Comparison of ENCODE assay signal across 9 mouse cellular contexts in genomic region chr11:58102581-58103343, GRCm38 (mm10). TPM values are rescaled to one million over a fixed set of nuclear protein-coding genes. Genes with fewer than 3 reads are reported as not detected.
DNase-seq lines count a peak whose midpoint lies in the region; ATAC-seq lines count a peak whose summit lies in the region.
"Had no signal": no experiment of that assay in that cellular context is flagged by ENCODE, and none has a peak within 500 bp of the region (broad histone marks: within the 10 kb centered on the region; RNA-seq: fewer than 3 reads in every experiment).

No protein-coding gene starts in this region.

- peaks cover 8% of the 10 kb centered on the region for H3K27me3 ChIP-seq in erythroblast, embryonic 14.5 days (ENCODE audit: control insufficient read depth)
- H3K27me3 ChIP-seq in hindbrain, embryonic 12.5 days = peaks cover 12% of the 10 kb centered on the region
- peaks cover 3% of the 10 kb centered on the region; the same call in 1 of the 2 replicates for H3K27me3 ChIP-seq in midbrain, embryonic 16.5 days (ENCODE audit: control insufficient read depth, insufficient read depth, low read depth, low read length)
- H3K27me3 ChIP-seq: Patski had no signal

- DNase-seq in T-cell, adult 2 months (ENCODE audit: low spot score) = peak; percentile 54
- DNase-seq in left cerebral cortex, adult 11 months (ENCODE audit: low spot score) = no peak
- no peak for DNase-seq in adrenal gland, postnatal 10 days
- no peak for DNase-seq in lung, postnatal 14 days

- no peak for ATAC-seq in erythroblast, adult 5-6 weeks (replicated peaks; ENCODE audit: low FRiP score, poor library complexity, severe bottlenecking)
- ATAC-seq in hindbrain, embryonic 12.5 days (ENCODE audit: low FRiP score) = no peak
- peak; percentile 12; the same call in 1 of the 2 replicates for ATAC-seq in midbrain, embryonic 16.5 days

- peaks cover 43% of the 10 kb centered on the region for H3K4me1 ChIP-seq in erythroblast, embryonic 14.5 days (ENCODE audit: control insufficient read depth)
- peaks cover 25% of the 10 kb centered on the region for H3K4me1 ChIP-seq in hindbrain, embryonic 12.5 days
- peaks cover 26% of the 10 kb centered on the region for H3K4me1 ChIP-seq in midbrain, embryonic 16.5 days (ENCODE audit: control insufficient read depth, insufficient read depth, low read length)

- no peaks in the 10 kb centered on the region for H3K9me3 ChIP-seq in erythroblast, embryonic 14.5 days (ENCODE audit: control insufficient read depth, low read length)
- no peaks in the 10 kb centered on the region for H3K9me3 ChIP-seq in hindbrain, embryonic 12.5 days (replicated peaks)
- H3K9me3 ChIP-seq in midbrain, embryonic 16.5 days (replicated peaks; ENCODE audit: control insufficient read depth, low read length, poor library complexity, severe bottlenecking) = no peaks in the 10 kb centered on the region

- H3K9ac ChIP-seq in hindbrain, embryonic 12.5 days = peak overlapping the region; percentile 65
- peak overlapping the region; percentile 62; the same call in 1 of the 2 replicates for H3K9ac ChIP-seq in midbrain, embryonic 16.5 days (ENCODE audit: low read depth, low read length)

- peak overlapping the region; percentile 83 for H3K4me2 ChIP-seq in hindbrain, embryonic 12.5 days (replicated peaks)
- H3K4me2 ChIP-seq in midbrain, embryonic 16.5 days (ENCODE audit: low read length) = peak overlapping the region; percentile 65

- WGBS in hindbrain, embryonic 12.5 days = 89% methylated on average over 9 of the region's 9 CpGs
- WGBS in midbrain, embryonic 16.5 days = 85% methylated on average over 9 of the region's 9 CpGs

- peak overlapping the region; percentile 79 for H3K4me3 ChIP-seq in erythroblast, embryonic 14.5 days (replicated peaks)
- H3K4me3 ChIP-seq in hindbrain, embryonic 12.5 days = 0 out of 2 replicates have a peak overlapping the region, but pooled peaks have one; percentile 94
- no peak overlapping the region for H3K4me3 ChIP-seq in midbrain, embryonic 16.5 days (ENCODE audit: low read depth, low read length)

- H3K36me3 ChIP-seq in erythroblast, embryonic 14.5 days (ENCODE audit: control insufficient read depth) = peaks cover under 1% of the 10 kb centered on the region
- H3K36me3 ChIP-seq in hindbrain, embryonic 12.5 days = no peaks in the 10 kb centered on the region
- no peaks in the 10 kb centered on the region for H3K36me3 ChIP-seq in midbrain, embryonic 16.5 days (ENCODE audit: control insufficient read depth, insufficient read depth, low read length)

- 0 out of 2 replicates have a peak overlapping the region, but pooled peaks have one; percentile 64 for H3K27ac ChIP-seq in hindbrain, embryonic 12.5 days
- H3K27ac ChIP-seq in midbrain, embryonic 16.5 days (ENCODE audit: low read length) = no peak overlapping the region

RNA-seq across cellular contexts. Expression of gene Cnot8, which starts 1.2 kb away (rescaled TPM):
- 0.36 and 0.37 TPM in 2 replicates for polyA plus RNA-seq in erythroblast, embryonic 14.5 days (2012)
- total RNA-seq in erythroblast, adult 5-6 weeks (2015; ENCODE audit: low replicate concordance) = 17.8 and 22.3 TPM in 2 replicates
- 24.5 and 26.5 TPM in 2 replicates for total RNA-seq in erythroblast, adult 5-6 weeks (2017; ENCODE audit: low replicate concordance)
- 105 and 109 TPM in 2 replicates for polyA plus RNA-seq in hindbrain, embryonic 12.5 days (2016; fragmentation: Nextera tagmentation; extraction: Ambion mirVana)
- 105 and 113 TPM in 2 replicates for polyA plus RNA-seq in midbrain, embryonic 16.5 days (2015; fragmentation: Nextera tagmentation; extraction: Ambion mirVana)
- 10 to 100 TPM; 42.9 to 49.3 TPM for total RNA-seq in adrenal gland, postnatal 10 days (2021)

RNA-seq across cellular contexts. Expression of gene Gm12248, which starts 9.8 kb away (rescaled TPM):
- polyA plus RNA-seq in erythroblast, embryonic 14.5 days (2012) = not detected in 2 replicates
- total RNA-seq in erythroblast, adult 5-6 weeks (2015; ENCODE audit: low replicate concordance) = not detected in 2 replicates
- not detected in 2 replicates for total RNA-seq in erythroblast, adult 5-6 weeks (2017; ENCODE audit: low replicate concordance)
- 0.14 TPM in 1 of 2 replicates, not detected in the other for polyA plus RNA-seq in hindbrain, embryonic 12.5 days (2016; fragmentation: Nextera tagmentation; extraction: Ambion mirVana)
- 0.13 TPM in 1 of 2 replicates, not detected in the other for polyA plus RNA-seq in midbrain, embryonic 16.5 days (2015; fragmentation: Nextera tagmentation; extraction: Ambion mirVana)
- not detected for total RNA-seq in adrenal gland, postnatal 10 days (2021)
- polyA plus RNA-seq: Patski had no signal

Comparison
In these comparisons a context has a peak if more than half of its experiments do, and no peak if none do; other contexts are left out.
1. RNA of gene Cnot8, which starts 1.2 kb away (polyA plus RNA-seq): 105 to 109 TPM in hindbrain, embryonic 12.5 days and 105 to 113 TPM in midbrain, embryonic 16.5 days; 0.36 to 0.37 TPM in erythroblast, embryonic 14.5 days; every median in the first group is over 10 times any median in the second.